Mouse (Mus musculus) kidney, adult 2 months (tissue): ENCODE results near the gene Timp3. TPM values are rescaled to one million over a fixed set of nuclear protein-coding genes. Genes with fewer than 3 reads are reported as not detected.
A peak's percentile ranks its signal among the peaks of the same experiment; 100 is the strongest.

Experiments used
- DNase-seq: peaks from one replicate; pipeline ENCODE4 v3.0.0; 2021
- H3K27ac ChIP-seq: fragments of 200-500 bp; 2 replicates; pipeline ENCODE4 v1.5.1; 2012; ENCODE audit warnings: low read depth, low read length, control low read depth, inconsistent platforms; ENCODE audit not compliant: insufficient read depth
- H3K27me3 ChIP-seq: fragments of 200-500 bp; replicated peaks from 2 replicates; pipeline ENCODE4 v1.6.1; 2012; ENCODE audit warnings: mild to moderate bottlenecking, moderate library complexity, low read length, inconsistent platforms; ENCODE audit not compliant: control insufficient read depth, insufficient read depth
- H3K36me3 ChIP-seq: fragments of 200-500 bp; 2 replicates; pipeline ENCODE4 v1.6.1; 2012; ENCODE audit warnings: mild to moderate bottlenecking, moderate library complexity, low read length, inconsistent platforms; ENCODE audit not compliant: control insufficient read depth, insufficient read depth
- H3K4me1 ChIP-seq: fragments of 200-500 bp; 2 replicates; pipeline ENCODE4 v1.6.1; 2011; ENCODE audit warnings: low read length; ENCODE audit not compliant: control insufficient read depth, insufficient read depth
- H3K4me3 ChIP-seq: fragments of 200-500 bp; 2 replicates; pipeline ENCODE4 v1.5.1; 2011; ENCODE audit warnings: mild to moderate bottlenecking, low read depth, low read length, control low read depth; ENCODE audit not compliant: insufficient read depth
- CTCF ChIP-seq: fragments of 200-500 bp; conservative IDR thresholded peaks from 2 replicates; pipeline ENCODE4 v1.5.1; 2011; ENCODE audit warnings: low read depth, mild to moderate bottlenecking, control low read depth, low read length, moderate library complexity, mixed read lengths; ENCODE audit not compliant: insufficient read depth, insufficient read length
- POLR2A ChIP-seq: fragments of 200-500 bp; IDR thresholded peaks from one replicate; pipeline ENCODE4 v1.6.1; 2011; ENCODE audit warnings: low read depth, low read length, control low read depth
- WGBS: fragments of 180-500 bp; shearing (Covaris S2); methylation state at CpG from one replicate; pipeline ENCODE4 v1.1.7; 2018; 5-methylcytosine and 5-hydroxymethylcytosine counted together
- polyA plus RNA-seq: library from polyadenylated mRNA; depleted of rRNA; stranded (reverse); fragments of >200 nt; gene quantifications from 2 replicates; pipeline ENCODE4 v1.2.3, GENCODE M21; 2012

Gene Timp3
- polyA plus RNA-seq, 1 experiment = 609 TPM

DNA sequence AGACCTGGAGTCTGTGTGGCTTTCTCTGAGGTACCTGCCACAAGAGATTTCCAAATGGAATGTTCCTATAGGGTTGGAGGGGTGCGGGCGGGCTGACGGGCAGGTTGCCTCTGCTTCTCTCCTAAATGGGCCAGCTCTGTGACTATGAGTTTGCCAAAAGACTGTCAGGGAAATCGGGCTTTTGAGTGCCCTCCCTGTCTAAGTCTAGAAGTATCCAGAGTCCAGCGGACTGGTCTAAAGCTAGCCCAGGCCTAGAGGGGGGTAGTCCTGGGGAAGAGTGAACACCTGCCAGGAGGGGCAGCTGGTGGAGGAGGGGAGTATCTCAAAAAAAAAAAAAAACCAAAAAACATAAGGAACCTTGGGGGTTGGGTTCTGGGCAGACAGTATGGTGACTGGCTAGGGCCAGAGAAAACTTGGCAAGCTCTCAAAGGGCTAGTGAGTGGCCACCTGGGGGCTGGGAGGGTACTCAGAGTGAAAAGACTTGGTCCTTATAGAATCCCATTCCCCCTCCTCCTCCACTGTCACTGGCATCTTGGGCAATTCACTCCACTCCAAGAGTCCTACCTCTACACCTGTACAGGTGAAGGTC lies 18.5 kb downstream of the Timp3 start:
- 59% methylated on average over 5 of the region's 5 CpGs for WGBS
- H3K4me3 ChIP-seq = no peak overlapping the region
- H3K4me1 ChIP-seq = peaks cover 43% of the 10 kb centered on the region
- TF ChIP-seq CTCF = no peak
- no peak for TF ChIP-seq POLR2A
- H3K36me3 ChIP-seq = peaks cover 24% of the 10 kb centered on the region
- no peak for DNase-seq
- no peaks in the 10 kb centered on the region for H3K27me3 ChIP-seq
- H3K27ac ChIP-seq = no peak overlapping the region

DNA sequence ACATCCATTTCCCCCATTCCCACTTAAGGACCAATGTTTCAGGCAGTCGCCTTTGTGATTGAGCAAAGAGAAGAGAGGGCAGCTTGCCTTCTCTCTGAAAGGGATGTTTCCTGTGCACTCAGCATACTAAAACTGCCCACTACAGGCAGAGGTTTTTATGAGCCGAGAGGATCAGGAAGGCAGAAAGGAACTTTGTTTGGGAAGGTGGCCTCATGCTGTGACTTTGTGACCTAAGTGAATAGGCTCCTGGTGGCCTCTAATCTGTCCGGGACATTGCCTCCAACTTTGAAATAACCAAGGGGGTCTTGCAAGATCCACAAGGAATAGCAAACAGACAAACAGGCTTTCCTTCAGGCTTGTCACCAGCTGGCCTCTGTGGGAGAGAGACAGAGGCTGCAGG lies 19.4 kb downstream of the Timp3 start:
- WGBS = 32% methylated on average over 3 of the region's 3 CpGs
- H3K36me3 ChIP-seq = peaks cover 24% of the 10 kb centered on the region
- H3K4me1 ChIP-seq = peaks cover 40% of the 10 kb centered on the region
- no peaks in the 10 kb centered on the region for H3K27me3 ChIP-seq
- DNase-seq = no peak
- 0 out of 2 replicates have a peak overlapping the region, but pooled peaks have one; percentile 14 for H3K27ac ChIP-seq
- no peak for TF ChIP-seq CTCF
- no peak for TF ChIP-seq POLR2A
- H3K4me3 ChIP-seq = no peak overlapping the region

DNA sequence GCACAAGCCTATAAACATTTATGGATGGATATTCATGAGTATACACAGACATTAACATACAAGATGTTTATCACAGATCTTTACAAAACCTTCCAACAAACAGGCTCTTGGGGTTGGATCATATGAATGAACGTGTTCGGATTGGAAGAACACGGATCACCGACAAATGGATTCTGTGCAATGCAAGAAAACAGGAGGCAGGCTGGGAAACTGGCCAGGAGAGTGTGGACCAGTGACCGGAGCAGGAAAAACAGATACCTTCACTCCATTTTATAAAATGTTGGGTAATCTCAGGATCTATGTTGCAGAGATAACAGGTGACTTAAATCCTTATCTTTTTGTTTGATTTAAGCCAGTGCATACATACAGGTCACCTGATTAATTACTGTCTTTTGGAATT lies 20.0 kb downstream of the Timp3 start:
- TF ChIP-seq POLR2A = no peak
- TF ChIP-seq CTCF = no peak
- H3K4me1 ChIP-seq = peaks cover 34% of the 10 kb centered on the region
- WGBS = 28% methylated on average over 5 of the region's 5 CpGs
- H3K36me3 ChIP-seq = peaks cover 24% of the 10 kb centered on the region
- DNase-seq = no peak
- H3K27ac ChIP-seq = no peak overlapping the region
- no peak overlapping the region for H3K4me3 ChIP-seq
- no peaks in the 10 kb centered on the region for H3K27me3 ChIP-seq

DNA sequence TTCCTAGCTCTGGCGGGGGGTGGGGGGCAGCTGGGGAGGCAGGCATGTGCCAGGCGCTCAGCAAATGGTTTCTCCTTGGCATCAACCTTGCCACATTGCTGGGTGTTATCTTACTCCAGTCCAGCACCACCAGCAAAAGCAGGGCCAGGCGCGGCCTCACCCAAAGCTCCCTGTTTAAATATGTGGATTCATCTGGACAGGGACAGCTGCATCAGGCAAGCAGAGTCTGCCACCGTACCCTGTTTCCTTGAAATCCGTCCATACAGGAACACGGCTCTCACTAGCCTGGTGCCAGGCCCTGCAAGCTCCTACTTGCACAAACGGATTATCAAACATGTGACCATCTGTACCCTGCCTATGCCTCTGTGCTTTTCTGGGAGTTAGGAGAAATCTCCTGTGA lies 21.0 kb downstream of the Timp3 start:
- peak overlapping the region; percentile 11; the same call in 1 of the 2 replicates for H3K27ac ChIP-seq
- DNase-seq = no peak
- no peak for TF ChIP-seq POLR2A

DNA sequence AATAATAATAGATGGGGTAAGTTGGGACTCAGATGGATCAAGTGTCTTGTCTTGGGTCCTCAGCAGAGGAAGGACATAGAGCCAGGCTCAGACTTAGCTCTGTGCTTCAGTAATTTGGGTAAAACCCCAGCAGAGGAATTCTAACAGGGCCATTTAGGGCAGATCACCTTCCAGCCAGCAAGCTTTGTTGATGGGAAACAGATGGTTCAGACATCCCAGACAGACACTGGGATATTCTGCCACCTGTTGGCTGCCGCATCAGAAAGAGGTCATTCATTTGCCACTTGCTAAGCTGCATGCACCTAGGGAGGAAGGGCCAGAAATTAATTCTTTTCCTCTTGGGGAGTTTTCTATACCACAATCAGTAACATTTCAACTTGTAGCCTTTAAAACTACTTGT lies 21.8 kb downstream of the Timp3 start:
- Histone ChIP-seq H3K4me3 (no peak overlapping the region), H3K4me1 (peaks cover 35% of the 10 kb centered on the region), H3K36me3 (peaks cover 25% of the 10 kb centered on the region), H3K27me3 (no peaks in the 10 kb centered on the region), H3K27ac (peak overlapping the region; percentile 17; the same call in 1 of the 2 replicates)
- no peak for DNase-seq
- TF ChIP-seq POLR2A (no peak), CTCF (no peak)
- WGBS = 35% methylated on average over 1 of the region's 1 CpGs

More for the DNA sequence above, 21.0 kb downstream of the Timp3 start:
- peaks cover 26% of the 10 kb centered on the region for H3K36me3 ChIP-seq
- no peaks in the 10 kb centered on the region for H3K27me3 ChIP-seq
- no peak overlapping the region for H3K4me3 ChIP-seq
- 51% methylated on average over 8 of the region's 8 CpGs for WGBS
- H3K4me1 ChIP-seq = peaks cover 39% of the 10 kb centered on the region

DNA sequence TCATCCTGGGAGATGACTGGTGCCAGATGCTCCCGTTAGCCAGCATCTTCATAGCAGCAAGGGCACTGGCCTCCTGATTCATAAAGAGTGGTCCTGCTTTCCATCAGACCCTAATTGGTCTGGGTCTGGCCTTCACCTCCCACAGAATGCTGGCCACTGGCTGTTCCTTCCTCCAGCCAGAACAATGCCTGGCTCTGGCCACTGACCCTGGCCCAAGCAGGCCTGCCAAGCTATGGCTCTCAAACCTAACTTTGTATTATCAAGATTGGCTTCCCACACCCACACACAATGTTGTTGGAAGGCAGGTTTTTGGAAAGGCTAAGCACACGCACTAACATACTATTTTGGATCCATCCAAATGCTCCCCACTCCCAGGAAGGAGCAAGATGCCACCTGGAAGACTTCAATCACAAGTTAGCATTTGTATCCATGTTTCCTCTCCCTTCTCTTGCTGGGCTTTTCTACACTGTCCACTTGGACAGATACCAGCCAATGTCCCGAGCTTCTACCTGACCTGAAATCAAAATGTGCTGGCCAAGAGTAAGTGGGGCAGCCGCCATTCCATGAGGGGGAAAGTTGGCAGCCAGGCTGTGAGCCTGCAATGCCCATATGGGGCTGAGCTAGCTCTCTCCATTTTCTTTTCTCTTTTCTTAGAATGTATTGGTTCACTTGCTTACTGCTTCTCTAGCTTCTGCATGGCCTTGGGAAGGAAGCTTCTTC lies 23.3 kb downstream of the Timp3 start:
- Histone ChIP-seq H3K36me3 (peaks cover 29% of the 10 kb centered on the region), H3K4me3 (no peak overlapping the region), H3K4me1 (peaks cover 45% of the 10 kb centered on the region), H3K27ac (no peak overlapping the region), H3K27me3 (no peaks in the 10 kb centered on the region)
- WGBS = 44% methylated on average over 4 of the region's 4 CpGs
- no peak for TF ChIP-seq POLR2A
- TF ChIP-seq CTCF = no peak
- DNase-seq = no peak

DNA sequence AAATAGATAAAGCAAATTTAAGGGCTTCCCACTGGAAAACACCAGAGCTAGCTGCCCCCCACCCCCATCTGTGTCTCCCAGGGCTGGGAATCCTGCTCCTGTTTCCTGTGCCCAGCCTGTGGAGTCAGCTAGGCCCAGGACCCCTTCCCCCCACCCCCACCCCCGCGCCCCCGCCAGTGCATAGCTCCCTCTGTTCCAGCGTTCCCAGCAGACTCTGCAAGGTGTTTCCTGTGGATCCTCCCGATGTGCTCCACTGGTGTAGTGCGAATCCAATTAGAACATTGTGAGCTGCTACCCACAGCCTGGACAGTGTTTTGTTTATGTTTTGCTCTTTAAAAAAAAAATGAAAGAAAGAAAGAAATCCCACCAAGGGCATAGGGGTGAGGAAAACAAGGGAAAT lies 25.1 kb downstream of the Timp3 start:
- TF ChIP-seq POLR2A = no peak
- TF ChIP-seq CTCF = no peak
- no peak overlapping the region for H3K4me3 ChIP-seq
- no peak for DNase-seq
- peaks cover 55% of the 10 kb centered on the region for H3K4me1 ChIP-seq
- 20% methylated on average over 6 of the region's 6 CpGs for WGBS
- H3K36me3 ChIP-seq = peaks cover 24% of the 10 kb centered on the region
- H3K27me3 ChIP-seq = no peaks in the 10 kb centered on the region
- H3K27ac ChIP-seq = no peak overlapping the region
